Mouse (Mus musculus): Measurements from ENCODE around the gene Syt5. TPM values are rescaled to one million over a fixed set of nuclear protein-coding genes. Genes with fewer than 3 reads are reported as not detected.

The Syt5 gene
- polyA plus RNA-seq, 1 experiment from 2014 or later: 4.7 TPM

- no peak for ATAC-seq (ENCODE audit: insufficient number of reproducible peaks, low FRiP score, low TSS enrichment, low read depth)
- H3K27ac ChIP-seq: no peak overlapping the region
- H3K36me3 ChIP-seq: peaks cover 61% of the 10 kb centered on the region
- H3K4me1 ChIP-seq: peaks cover 15% of the 10 kb centered on the region
- H3K4me3 ChIP-seq: no peak overlapping the region
- no peaks in the 10 kb centered on the region for H3K27me3 ChIP-seq
- WGBS: 74% methylated on average over 13 of the region's 13 CpGs
- no peak overlapping the region for H3K9ac ChIP-seq
- H3K9me3 ChIP-seq: no peaks in the 10 kb centered on the region
- H3K4me2 ChIP-seq: no peak overlapping the region
Measured at GRCm38 (mm10) chr7:4492284-4493224, 54.8 kb downstream of the Syt5 start.

GRCm38 (mm10) chr7:4491308-4491707, 56.0 kb downstream of the Syt5 start:
- Histone ChIP-seq H3K27ac (peak overlapping the region; percentile 50), H3K4me3 (no peak overlapping the region), H3K9ac (no peak overlapping the region), H3K4me2 (no peak overlapping the region), H3K4me1 (peaks cover 15% of the 10 kb centered on the region), H3K36me3 (peaks cover 60% of the 10 kb centered on the region), H3K9me3 (no peaks in the 10 kb centered on the region), H3K27me3 (no peaks in the 10 kb centered on the region)
- 77% methylated on average over 6 of the region's 6 CpGs for WGBS
- ATAC-seq (ENCODE audit: insufficient number of reproducible peaks, low FRiP score, low TSS enrichment, low read depth): no peak

Small RNAs within 50 kb of the gene (microRNA-seq; reads per million reads assigned to microRNA genes)
- not detected for gene Gm23577

Other genes starting within 250 kb of the Syt5 start
- not detected in 2 replicates for gene Ncr1, start 209.8 kb downstream of the Syt5 start, polyA plus RNA-seq (2015; fragmentation: Nextera tagmentation; extraction: Ambion mirVana)
- 0.12 TPM in 1 of 2 replicates, not detected in the other for gene Gp6, start 149.8 kb downstream of the Syt5 start, polyA plus RNA-seq (2015; fragmentation: Nextera tagmentation; extraction: Ambion mirVana)
- 25.4 and 25.6 TPM in 2 replicates for gene Rdh13, start 101.9 kb downstream of the Syt5 start, polyA plus RNA-seq (2015; fragmentation: Nextera tagmentation; extraction: Ambion mirVana)
- gene Eps8l1, start 86.9 kb downstream of the Syt5 start, polyA plus RNA-seq (2015; fragmentation: Nextera tagmentation; extraction: Ambion mirVana): 11.4 and 13.4 TPM in 2 replicates
- gene Ppp1r12c, start 45.9 kb downstream of the Syt5 start, polyA plus RNA-seq (2015; fragmentation: Nextera tagmentation; extraction: Ambion mirVana): 35.9 and 46.8 TPM in 2 replicates
- 229 and 541 TPM in 2 replicates for gene Tnnt1, start 31.2 kb downstream of the Syt5 start, polyA plus RNA-seq (2015; fragmentation: Nextera tagmentation; extraction: Ambion mirVana)
- gene Tnni3, start 23.3 kb downstream of the Syt5 start, polyA plus RNA-seq (2015; fragmentation: Nextera tagmentation; extraction: Ambion mirVana): 4.7 and 5.2 TPM in 2 replicates
- 1.8 and 3.0 TPM in 2 replicates for gene Dnaaf3, start 15.1 kb downstream of the Syt5 start, polyA plus RNA-seq (2015; fragmentation: Nextera tagmentation; extraction: Ambion mirVana)
- not detected in 2 replicates for gene Ptprh, start 56.5 kb upstream of the Syt5 start, polyA plus RNA-seq (2015; fragmentation: Nextera tagmentation; extraction: Ambion mirVana)
- 0.52 and 0.99 TPM in 2 replicates for gene Tmem86b, start 83.9 kb upstream of the Syt5 start, polyA plus RNA-seq (2015; fragmentation: Nextera tagmentation; extraction: Ambion mirVana)
- 6.4 and 7.0 TPM in 2 replicates for gene Ppp6r1, start 111.5 kb upstream of the Syt5 start, polyA plus RNA-seq (2015; fragmentation: Nextera tagmentation; extraction: Ambion mirVana)
- 81.3 and 85.8 TPM in 2 replicates for gene Hspbp1, start 137.5 kb upstream of the Syt5 start, polyA plus RNA-seq (2015; fragmentation: Nextera tagmentation; extraction: Ambion mirVana)
- gene Brsk1, start 143.1 kb upstream of the Syt5 start, polyA plus RNA-seq (2015; fragmentation: Nextera tagmentation; extraction: Ambion mirVana): 1.00 and 1.2 TPM in 2 replicates
- 0.22 and 0.29 TPM in 2 replicates for gene Tmem150b, start 177.7 kb upstream of the Syt5 start, polyA plus RNA-seq (2015; fragmentation: Nextera tagmentation; extraction: Ambion mirVana)
- 46.2 and 50.0 TPM in 2 replicates for gene Kmt5c, start 192.6 kb upstream of the Syt5 start, polyA plus RNA-seq (2015; fragmentation: Nextera tagmentation; extraction: Ambion mirVana)
- 44.4 and 51.0 TPM in 2 replicates for gene Cox6b2, start 205.6 kb upstream of the Syt5 start, polyA plus RNA-seq (2015; fragmentation: Nextera tagmentation; extraction: Ambion mirVana)
- gene Fam71e2, start 223.8 kb upstream of the Syt5 start, polyA plus RNA-seq (2015; fragmentation: Nextera tagmentation; extraction: Ambion mirVana): not detected in 2 replicates
- gene Il11, start 235.3 kb upstream of the Syt5 start, polyA plus RNA-seq (2015; fragmentation: Nextera tagmentation; extraction: Ambion mirVana): 0.49 and 0.63 TPM in 2 replicates
- gene Tmem190, start 235.4 kb upstream of the Syt5 start, polyA plus RNA-seq (2015; fragmentation: Nextera tagmentation; extraction: Ambion mirVana): 0.38 and 0.68 TPM in 2 replicates
- gene Tmem238, start 242.1 kb upstream of the Syt5 start, polyA plus RNA-seq (2015; fragmentation: Nextera tagmentation; extraction: Ambion mirVana): 14.1 and 15.7 TPM in 2 replicates
- gene Rpl28, start 245.3 kb upstream of the Syt5 start, polyA plus RNA-seq (2015; fragmentation: Nextera tagmentation; extraction: Ambion mirVana): 298 and 362 TPM in 2 replicates

All from limb, embryonic 15.5 days (tissue).